Mouse (Mus musculus): ENCODE measurements at regions not wholly inside any gene's neighbourhood (a gene's known extent, or its start where the extent isn't known, plus 50 kb on each side); places are given as distances from the start of the nearest gene placed in this dataset.

DNA sequence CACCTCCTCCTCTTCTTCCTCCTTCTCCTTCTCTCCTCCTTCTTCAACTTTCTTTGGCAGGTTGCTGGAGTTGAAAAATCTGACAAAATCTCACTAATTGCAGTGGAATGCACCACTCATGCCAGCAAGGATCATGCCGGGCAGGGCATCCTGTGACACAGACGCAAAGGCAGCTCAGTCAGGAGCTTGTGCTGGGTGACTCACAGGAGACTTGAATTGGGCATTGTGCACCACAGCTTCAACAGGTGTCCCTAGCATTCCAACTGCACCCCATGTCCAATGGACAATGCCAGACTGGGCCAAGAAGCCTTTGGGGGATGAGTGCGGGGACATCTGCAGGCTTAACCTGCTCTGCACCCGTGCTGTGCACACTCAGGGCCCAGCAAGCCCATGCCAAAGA, 104.2 kb upstream of the Runx1 start:
- TF ChIP-seq CTCF (conservative IDR thresholded peaks at IDR 0.05; ENCODE audit: low read length) (no peak), POU5F1 (IDR thresholded peaks at IDR 0.05; ENCODE audit: borderline replicate concordance, low read length) (no peak), NANOG (IDR thresholded peaks at IDR 0.05; ENCODE audit: borderline replicate concordance, low read length) (no peak)

Data from E14TG2a.4 (cell line).